Mouse (Mus musculus): ENCODE results near the gene Hpca. TPM values are rescaled to one million over a fixed set of nuclear protein-coding genes. Genes with fewer than 3 reads are reported as not detected.

Gene Hpca
- not detected in 2 replicates for polyA plus RNA-seq (2012; ENCODE audit: insufficient read depth, low replicate concordance)

DNA sequence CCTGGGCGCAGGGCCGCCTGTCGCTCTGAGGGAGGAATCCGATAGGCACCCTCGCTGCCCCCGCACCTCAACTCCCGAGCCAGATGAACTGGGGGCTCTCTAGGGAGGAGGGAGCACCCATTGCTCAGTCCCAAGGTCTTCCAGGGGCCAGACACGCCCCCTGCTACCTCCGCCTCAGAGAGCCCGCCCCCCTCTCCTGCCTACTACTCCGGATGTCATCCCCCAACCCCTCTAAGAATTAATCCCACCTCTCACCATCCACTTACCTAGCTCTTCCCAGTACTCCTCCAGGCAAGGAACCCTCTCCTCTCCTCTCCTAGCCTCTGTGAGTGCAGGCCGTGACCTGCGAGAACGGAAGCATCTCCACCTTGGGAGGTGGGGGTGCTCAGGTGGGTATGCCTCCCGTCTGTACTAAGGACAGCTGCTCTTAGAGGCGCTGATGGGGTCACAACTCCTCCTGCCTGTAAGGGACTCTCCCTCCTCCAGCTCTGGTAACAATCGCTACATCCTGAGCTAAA lies at the start of gene Hpca:
Hpca (minus strand) TSS at position 468 of the 518 bp plus-strand sequence.
- H3K36me3 ChIP-seq (replicated peaks; ENCODE audit: low read length), result no peaks in the 10 kb centered on the region
- H3K9me3 ChIP-seq, result no peaks in the 10 kb centered on the region
- H3K27me3 ChIP-seq (replicated peaks), result peaks cover 92% of the 10 kb centered on the region
- H3K4me1 ChIP-seq, result peaks cover 32% of the 10 kb centered on the region
- TF ChIP-seq FLI1 (IDR thresholded peaks at IDR 0.05; ENCODE audit: low read length) (no peak), GATA1 (IDR thresholded peaks at IDR 0.05; ENCODE audit: borderline replicate concordance, low read length) (no peak)
- H3K4me3 ChIP-seq (replicated peaks), result peak within 1 kb of the TSS; percentile 73

- Histone ChIP-seq H3K27me3 (replicated peaks) (no peaks in the 10 kb centered on the region), H3K4me1 (no peaks in the 10 kb centered on the region), H3K36me3 (replicated peaks; ENCODE audit: low read length) (peaks cover 64% of the 10 kb centered on the region), H3K9me3 (no peaks in the 10 kb centered on the region), H3K4me3 (replicated peaks) (no peak overlapping the region)
- TF ChIP-seq GATA1 (IDR thresholded peaks at IDR 0.05; ENCODE audit: borderline replicate concordance, low read length) (no peak), FLI1 (IDR thresholded peaks at IDR 0.05; ENCODE audit: low read length) (no peak)
These were observed 39.9 kb upstream of the Hpca start for GRCm38 (mm10) chr4:129161581-129162255.

GRCm38 (mm10) chr4:129161076-129161475 lies 39.2 kb upstream of the Hpca start:
- Histone ChIP-seq H3K27me3 (replicated peaks) (no peaks in the 10 kb centered on the region), H3K4me1 (no peaks in the 10 kb centered on the region), H3K36me3 (replicated peaks; ENCODE audit: low read length) (peaks cover 64% of the 10 kb centered on the region), H3K9me3 (no peaks in the 10 kb centered on the region), H3K4me3 (replicated peaks) (no peak overlapping the region)
- TF ChIP-seq FLI1 (IDR thresholded peaks at IDR 0.05; ENCODE audit: low read length) (no peak), GATA1 (IDR thresholded peaks at IDR 0.05; ENCODE audit: borderline replicate concordance, low read length) (no peak)

GRCm38 (mm10) chr4:129158549-129158948 lies 36.7 kb upstream of the Hpca start:
- TF ChIP-seq FLI1 (IDR thresholded peaks at IDR 0.05; ENCODE audit: low read length) (no peak), GATA1 (IDR thresholded peaks at IDR 0.05; ENCODE audit: borderline replicate concordance, low read length) (no peak)
- Histone ChIP-seq H3K36me3 (replicated peaks; ENCODE audit: low read length) (peaks cover 64% of the 10 kb centered on the region), H3K4me1 (no peaks in the 10 kb centered on the region), H3K4me3 (replicated peaks) (no peak overlapping the region), H3K9me3 (no peaks in the 10 kb centered on the region), H3K27me3 (replicated peaks) (no peaks in the 10 kb centered on the region)

GRCm38 (mm10) chr4:129157541-129157940 lies 35.7 kb upstream of the Hpca start:
- H3K4me1 ChIP-seq, result no peaks in the 10 kb centered on the region
- no peaks in the 10 kb centered on the region for H3K9me3 ChIP-seq
- H3K4me3 ChIP-seq (replicated peaks), result no peak overlapping the region
- H3K36me3 ChIP-seq (replicated peaks; ENCODE audit: low read length), result peaks cover 67% of the 10 kb centered on the region
- TF ChIP-seq GATA1 (IDR thresholded peaks at IDR 0.05; ENCODE audit: borderline replicate concordance, low read length), result no peak
- no peak for TF ChIP-seq FLI1 (IDR thresholded peaks at IDR 0.05; ENCODE audit: low read length)
- no peaks in the 10 kb centered on the region for H3K27me3 ChIP-seq (replicated peaks)

- H3K4me1 ChIP-seq, result peaks cover 20% of the 10 kb centered on the region
These were observed 29.5 kb upstream of the Hpca start for GRCm38 (mm10) chr4:129151276-129151811.

GRCm38 (mm10) chr4:129149321-129149720 lies 27.5 kb upstream of the Hpca start:
- Histone ChIP-seq H3K27me3 (replicated peaks) (no peaks in the 10 kb centered on the region), H3K4me1 (peaks cover 34% of the 10 kb centered on the region), H3K36me3 (replicated peaks; ENCODE audit: low read length) (peaks cover 76% of the 10 kb centered on the region), H3K9me3 (no peaks in the 10 kb centered on the region), H3K4me3 (replicated peaks) (no peak overlapping the region)
- TF ChIP-seq GATA1 (IDR thresholded peaks at IDR 0.05; ENCODE audit: borderline replicate concordance, low read length), result no peak
- no peak for TF ChIP-seq FLI1 (IDR thresholded peaks at IDR 0.05; ENCODE audit: low read length)

More at GRCm38 (mm10) chr4:129151276-129151811, 29.5 kb upstream of the Hpca start:
- H3K36me3 ChIP-seq (replicated peaks; ENCODE audit: low read length), result peaks cover 85% of the 10 kb centered on the region
- no peaks in the 10 kb centered on the region for H3K9me3 ChIP-seq
- TF ChIP-seq FLI1 (IDR thresholded peaks at IDR 0.05; ENCODE audit: low read length) (no peak), GATA1 (IDR thresholded peaks at IDR 0.05; ENCODE audit: borderline replicate concordance, low read length) (no peak)
- no peaks in the 10 kb centered on the region for H3K27me3 ChIP-seq (replicated peaks)
- no peak overlapping the region for H3K4me3 ChIP-seq (replicated peaks)

- peaks cover 67% of the 10 kb centered on the region for H3K36me3 ChIP-seq (replicated peaks; ENCODE audit: low read length)
- peaks cover 5% of the 10 kb centered on the region for H3K27me3 ChIP-seq (replicated peaks)
- H3K9me3 ChIP-seq, result no peaks in the 10 kb centered on the region
- TF ChIP-seq GATA1 (IDR thresholded peaks at IDR 0.05; ENCODE audit: borderline replicate concordance, low read length) (no peak), FLI1 (IDR thresholded peaks at IDR 0.05; ENCODE audit: low read length) (no peak)
- no peak overlapping the region for H3K4me3 ChIP-seq (replicated peaks)
- peaks cover 50% of the 10 kb centered on the region for H3K4me1 ChIP-seq
These were observed 25.8 kb upstream of the Hpca start for GRCm38 (mm10) chr4:129147552-129148103.

GRCm38 (mm10) chr4:129146392-129146791 lies 24.6 kb upstream of the Hpca start:
- H3K4me1 ChIP-seq, result peaks cover 62% of the 10 kb centered on the region
- H3K36me3 ChIP-seq (replicated peaks; ENCODE audit: low read length), result peaks cover 55% of the 10 kb centered on the region
- no peak for TF ChIP-seq GATA1 (IDR thresholded peaks at IDR 0.05; ENCODE audit: borderline replicate concordance, low read length)
- TF ChIP-seq FLI1 (IDR thresholded peaks at IDR 0.05; ENCODE audit: low read length), result no peak
- H3K9me3 ChIP-seq, result no peaks in the 10 kb centered on the region
- H3K27me3 ChIP-seq (replicated peaks), result peaks cover 11% of the 10 kb centered on the region
- no peak overlapping the region for H3K4me3 ChIP-seq (replicated peaks)

DNA sequence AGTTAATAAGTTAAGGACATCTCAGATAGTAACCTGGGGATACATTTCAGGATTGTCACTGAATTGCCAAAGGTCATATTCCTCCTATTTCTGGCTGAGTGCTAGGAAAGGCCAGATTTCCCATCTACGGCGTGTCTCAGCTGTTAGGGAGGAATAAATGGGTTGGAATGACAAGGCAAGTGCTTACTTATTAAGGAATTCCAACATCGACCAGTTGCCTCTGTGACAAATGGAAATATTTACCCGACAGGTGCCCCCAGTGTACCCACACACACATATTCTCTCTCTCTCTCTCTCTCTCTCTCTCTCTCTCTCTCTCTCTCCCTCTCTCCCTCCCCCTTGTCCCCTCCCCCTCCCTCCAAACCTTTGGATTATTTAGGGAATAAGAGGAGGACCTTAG lies 24.1 kb upstream of the Hpca start:
- peaks cover 50% of the 10 kb centered on the region for H3K36me3 ChIP-seq (replicated peaks; ENCODE audit: low read length)
- H3K27me3 ChIP-seq (replicated peaks), result peaks cover 13% of the 10 kb centered on the region
- H3K4me3 ChIP-seq (replicated peaks), result no peak overlapping the region
- TF ChIP-seq GATA1 (IDR thresholded peaks at IDR 0.05; ENCODE audit: borderline replicate concordance, low read length) (no peak), FLI1 (IDR thresholded peaks at IDR 0.05; ENCODE audit: low read length) (no peak)
- H3K9me3 ChIP-seq, result no peaks in the 10 kb centered on the region
- H3K4me1 ChIP-seq, result peaks cover 66% of the 10 kb centered on the region

All from megakaryocyte, embryonic 14.5 days (primary cell).